Mouse (Mus musculus): ENCODE measurements around the gene Gm4952.

The Gm4952 gene

GRCm38 (mm10) chr19:12599674-12600073, at the start of gene Gm4952:
Gm4952 (plus strand) TSS chr19:12599974.
- no peak for DNase-seq

- no peak for DNase-seq
These were observed 49.5 kb upstream of the Gm4952 start for GRCm38 (mm10) chr19:12550005-12550942.

GRCm38 (mm10) chr19:12556293-12556692, 43.5 kb upstream of the Gm4952 start:
- DNase-seq: no peak

- DNase-seq: no peak
These were observed 41.6 kb upstream of the Gm4952 start for GRCm38 (mm10) chr19:12558219-12558618.

- DNase-seq: no peak
These were observed 35.6 kb upstream of the Gm4952 start for GRCm38 (mm10) chr19:12564197-12564596.

GRCm38 (mm10) chr19:12567011-12567410, 32.8 kb upstream of the Gm4952 start:
- DNase-seq: no peak

- DNase-seq: no peak
These were observed 28.9 kb upstream of the Gm4952 start for GRCm38 (mm10) chr19:12570866-12571265.

- DNase-seq: no peak
These were observed 28.1 kb upstream of the Gm4952 start for GRCm38 (mm10) chr19:12571687-12572086.

- no peak for DNase-seq
These were observed 27.0 kb upstream of the Gm4952 start for GRCm38 (mm10) chr19:12572614-12573265.

- peak; percentile 93 for DNase-seq
These were observed 26.3 kb upstream of the Gm4952 start for GRCm38 (mm10) chr19:12573266-12574011.

GRCm38 (mm10) chr19:12574012-12574407, 25.8 kb upstream of the Gm4952 start:
- peak; percentile 44 for DNase-seq

GRCm38 (mm10) chr19:12575107-12575506, 24.7 kb upstream of the Gm4952 start:
- DNase-seq: no peak

GRCm38 (mm10) chr19:12575514-12575913, 24.3 kb upstream of the Gm4952 start:
- DNase-seq: no peak

- DNase-seq: no peak
These were observed 23.1 kb upstream of the Gm4952 start for GRCm38 (mm10) chr19:12576639-12577038.

- DNase-seq: no peak
These were observed 14.5 kb upstream of the Gm4952 start for GRCm38 (mm10) chr19:12585310-12585709.

- DNase-seq: peak; percentile 83
These were observed 7.9 kb upstream of the Gm4952 start for GRCm38 (mm10) chr19:12591908-12592307.

- no peak for DNase-seq
These were observed 4.6 kb upstream of the Gm4952 start for GRCm38 (mm10) chr19:12595135-12595529.

GRCm38 (mm10) chr19:12595530-12596289, 4.1 kb upstream of the Gm4952 start:
- peak; percentile 76 for DNase-seq

GRCm38 (mm10) chr19:12596290-12597072, 3.3 kb upstream of the Gm4952 start:
- DNase-seq: no peak

GRCm38 (mm10) chr19:12597073-12597405, 2.7 kb upstream of the Gm4952 start:
- peak; percentile 18 for DNase-seq

- no peak for DNase-seq
These were observed 1.1 kb upstream of the Gm4952 start for GRCm38 (mm10) chr19:12598674-12599073.
